Mouse (Mus musculus): ENCODE measurements around the gene Ankrd1.

Ankrd1 gene

DNA sequence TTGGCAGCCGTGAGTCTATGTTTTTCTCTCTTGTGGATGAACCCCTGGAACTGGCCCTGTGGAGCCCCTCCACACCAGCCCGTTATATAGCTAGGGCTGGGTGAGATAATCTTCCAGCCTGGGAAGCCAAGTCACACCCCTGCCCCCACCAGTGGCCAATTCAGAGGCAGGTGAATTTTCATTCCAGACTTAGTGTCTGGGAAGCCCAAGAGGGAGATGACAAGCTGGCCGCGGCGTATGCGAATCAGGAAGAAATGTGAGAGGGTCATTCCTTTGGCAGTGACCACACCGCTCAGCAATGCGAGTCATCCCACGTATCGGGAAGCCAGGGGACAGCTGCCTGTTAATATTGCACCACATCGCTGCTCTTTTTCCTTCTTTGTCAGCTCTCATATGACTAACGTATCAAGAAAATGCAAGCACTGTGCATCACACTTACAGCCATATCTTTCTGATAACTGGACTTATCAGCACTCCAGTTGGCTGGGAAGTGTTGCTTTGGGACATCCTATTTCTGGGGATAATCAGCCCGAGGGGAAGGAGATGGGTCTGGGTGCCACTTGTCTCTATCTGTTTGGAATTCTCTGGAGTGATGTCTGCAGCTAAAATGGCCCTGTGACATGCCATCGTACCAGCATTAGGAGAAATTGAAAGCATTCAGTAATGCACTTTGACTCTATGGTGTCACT lies at the start of gene Ankrd1:
Ankrd1 (minus strand) TSS at position 317 of the 689 bp plus-strand sequence.
- ATAC-seq (ENCODE audit: insufficient number of reproducible peaks, low FRiP score, low TSS enrichment): no peak

- no peak for ATAC-seq (ENCODE audit: insufficient number of reproducible peaks, low FRiP score, low TSS enrichment)
Measured at GRCm38 (mm10) chr19:36169101-36169500, 49.2 kb upstream of the Ankrd1 start.

GRCm38 (mm10) chr19:36168121-36168520 lies 48.2 kb upstream of the Ankrd1 start:
- ATAC-seq (ENCODE audit: insufficient number of reproducible peaks, low FRiP score, low TSS enrichment): no peak

DNA sequence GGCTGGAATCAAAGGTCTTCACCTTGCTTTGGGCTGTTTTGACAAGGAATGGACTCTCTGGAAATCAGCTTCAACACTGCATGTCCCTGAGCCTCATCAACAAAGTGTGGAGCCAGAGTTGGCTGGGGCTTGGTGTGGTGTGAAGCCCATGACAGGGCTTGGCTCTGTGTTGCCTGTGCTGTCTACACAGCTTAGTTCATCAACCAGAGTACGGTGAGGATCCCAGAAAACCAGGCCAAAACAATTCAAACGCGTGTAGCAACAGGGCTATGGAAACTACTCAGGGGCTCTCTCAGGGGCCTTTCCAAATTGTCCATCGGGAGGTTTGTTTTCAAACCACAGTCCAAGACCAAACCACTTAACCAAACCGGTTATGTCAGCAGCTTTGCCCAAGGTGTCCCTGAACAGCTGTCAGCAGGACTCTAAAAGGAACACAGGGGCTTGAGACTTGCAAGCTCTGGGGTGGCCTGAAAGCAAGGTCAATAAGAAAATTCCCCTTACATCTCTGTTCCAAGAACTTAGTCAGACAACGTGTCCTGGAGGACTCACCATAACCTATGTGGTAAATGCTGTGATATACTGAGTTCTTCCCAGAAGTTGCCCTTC lies 47.5 kb upstream of the Ankrd1 start:
- ATAC-seq (ENCODE audit: insufficient number of reproducible peaks, low FRiP score, low TSS enrichment): no peak

DNA sequence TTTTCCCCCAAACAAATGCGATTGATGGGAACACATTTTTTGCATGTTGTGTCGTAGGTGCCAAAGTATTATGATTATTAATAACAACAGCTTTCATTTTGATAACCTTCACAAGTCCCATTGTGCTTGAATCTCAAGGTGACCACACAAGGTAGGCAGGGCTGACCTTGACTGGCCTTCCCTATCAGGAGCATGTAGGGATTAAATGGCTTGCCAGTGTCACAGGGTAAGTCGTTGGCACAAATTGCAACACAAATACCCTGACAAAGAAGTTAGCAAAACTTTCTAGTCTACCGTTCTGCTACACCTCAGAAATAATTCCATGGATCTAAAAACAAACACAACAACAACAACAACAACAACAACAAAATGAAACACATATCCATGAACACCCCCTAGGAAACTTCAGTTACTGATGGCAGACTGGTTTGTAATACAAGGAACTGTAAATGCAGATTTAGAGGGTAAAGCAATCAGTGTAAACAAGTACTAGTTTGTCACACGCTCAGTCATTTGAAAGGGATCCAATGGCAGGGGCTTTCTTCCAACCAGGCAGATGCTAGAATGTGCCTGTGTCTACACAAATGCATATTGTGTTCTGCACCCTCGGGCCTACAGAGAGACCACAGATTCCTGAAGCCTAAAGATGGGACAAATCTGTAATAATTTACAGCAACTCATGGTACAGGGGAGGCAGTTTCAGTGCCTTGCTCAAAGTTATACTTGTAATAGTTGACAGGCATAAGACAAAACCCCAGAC lies 46.7 kb upstream of the Ankrd1 start:
- no peak for ATAC-seq (ENCODE audit: insufficient number of reproducible peaks, low FRiP score, low TSS enrichment)

- ATAC-seq (ENCODE audit: insufficient number of reproducible peaks, low FRiP score, low TSS enrichment): no peak
Measured at GRCm38 (mm10) chr19:36165351-36165750, 45.5 kb upstream of the Ankrd1 start.

- ATAC-seq (ENCODE audit: insufficient number of reproducible peaks, low FRiP score, low TSS enrichment): no peak
Measured at GRCm38 (mm10) chr19:36150241-36151007, 30.5 kb upstream of the Ankrd1 start.

DNA sequence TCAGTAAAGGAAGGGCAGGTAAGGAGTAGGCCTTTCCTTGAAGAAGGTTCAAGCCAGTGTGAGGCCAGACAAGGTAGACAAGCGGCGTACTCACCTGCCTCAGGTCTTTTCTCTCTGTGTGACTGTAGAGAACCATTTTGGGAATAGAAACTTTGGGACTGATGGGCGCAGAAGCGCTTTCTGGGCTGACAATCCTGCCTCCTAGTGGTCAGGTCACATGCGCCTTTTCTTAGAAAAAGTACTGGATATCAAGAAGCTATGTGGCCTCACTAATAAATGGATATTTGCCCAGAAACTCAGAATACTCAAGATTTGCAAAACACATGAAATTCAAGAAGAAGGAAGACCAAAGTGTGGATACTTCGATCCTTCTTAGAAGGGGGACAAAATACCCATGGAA lies 28.7 kb upstream of the Ankrd1 start:
- no peak for ATAC-seq (ENCODE audit: insufficient number of reproducible peaks, low FRiP score, low TSS enrichment)

- ATAC-seq (ENCODE audit: insufficient number of reproducible peaks, low FRiP score, low TSS enrichment): no peak
Measured at GRCm38 (mm10) chr19:36143571-36143970, 23.7 kb upstream of the Ankrd1 start.

GRCm38 (mm10) chr19:36133731-36134130 lies 13.8 kb upstream of the Ankrd1 start:
- no peak for ATAC-seq (ENCODE audit: insufficient number of reproducible peaks, low FRiP score, low TSS enrichment)

DNA sequence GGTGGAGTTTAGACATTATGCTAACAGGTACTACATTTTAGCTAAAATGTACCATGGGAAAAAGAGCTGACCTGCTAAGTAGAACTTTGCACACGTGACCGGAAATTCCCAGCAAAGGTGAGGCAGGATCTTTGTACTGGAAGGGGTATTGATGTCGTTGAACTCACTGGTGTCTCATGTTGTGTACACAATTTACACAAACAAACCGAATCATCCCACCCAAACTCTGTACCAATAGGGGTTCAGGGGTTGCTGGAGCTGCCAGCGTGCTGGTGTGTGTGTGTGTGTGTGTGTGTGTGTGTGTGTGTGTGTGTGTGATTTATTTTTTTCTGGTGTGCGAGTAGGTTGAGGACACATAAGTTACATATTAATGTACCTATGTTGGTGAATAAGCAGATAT lies 13.2 kb upstream of the Ankrd1 start:
- no peak for ATAC-seq (ENCODE audit: insufficient number of reproducible peaks, low FRiP score, low TSS enrichment)

DNA sequence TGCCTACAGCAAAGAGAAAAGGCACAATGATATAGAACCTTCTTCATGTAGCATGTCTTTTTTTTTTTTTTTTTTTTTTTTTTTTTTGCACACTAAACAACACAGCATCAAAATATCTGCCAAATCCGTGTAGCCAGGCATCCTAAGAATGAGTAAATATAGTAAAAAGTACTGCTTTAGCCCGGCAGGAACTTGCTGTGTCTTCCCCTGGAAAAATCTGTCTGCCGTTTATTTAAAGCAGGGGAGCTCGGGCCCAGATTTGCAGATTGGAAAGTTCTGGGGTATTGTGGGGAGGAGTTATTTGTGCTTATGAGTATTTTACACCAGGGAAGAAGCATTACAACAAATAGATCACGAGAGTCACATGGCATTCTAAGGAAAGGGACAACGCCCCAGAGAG lies 12.1 kb upstream of the Ankrd1 start:
- ATAC-seq (ENCODE audit: insufficient number of reproducible peaks, low FRiP score, low TSS enrichment): no peak

GRCm38 (mm10) chr19:36130181-36130580 lies 10.3 kb upstream of the Ankrd1 start:
- no peak for ATAC-seq (ENCODE audit: insufficient number of reproducible peaks, low FRiP score, low TSS enrichment)

DNA sequence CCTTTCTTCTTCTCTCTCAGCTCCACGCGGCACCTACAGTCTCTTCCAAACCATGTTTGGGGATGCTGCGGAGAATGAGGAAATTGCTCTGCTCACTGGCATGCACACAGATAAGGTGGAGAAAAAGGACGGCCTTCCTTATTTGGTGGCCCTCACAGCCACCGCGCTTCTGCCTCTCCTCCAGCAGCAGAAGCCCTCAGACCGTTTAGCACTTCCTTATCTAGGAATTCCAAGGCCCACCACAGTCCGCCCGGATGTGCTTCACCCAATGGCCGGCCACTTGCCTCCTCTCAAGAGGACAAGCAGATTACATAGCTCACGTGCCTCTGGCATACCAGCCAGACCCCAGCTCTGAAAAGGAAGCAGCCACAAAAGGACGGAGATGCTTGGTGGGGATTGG lies 9.7 kb upstream of the Ankrd1 start:
- ATAC-seq (ENCODE audit: insufficient number of reproducible peaks, low FRiP score, low TSS enrichment): no peak

DNA sequence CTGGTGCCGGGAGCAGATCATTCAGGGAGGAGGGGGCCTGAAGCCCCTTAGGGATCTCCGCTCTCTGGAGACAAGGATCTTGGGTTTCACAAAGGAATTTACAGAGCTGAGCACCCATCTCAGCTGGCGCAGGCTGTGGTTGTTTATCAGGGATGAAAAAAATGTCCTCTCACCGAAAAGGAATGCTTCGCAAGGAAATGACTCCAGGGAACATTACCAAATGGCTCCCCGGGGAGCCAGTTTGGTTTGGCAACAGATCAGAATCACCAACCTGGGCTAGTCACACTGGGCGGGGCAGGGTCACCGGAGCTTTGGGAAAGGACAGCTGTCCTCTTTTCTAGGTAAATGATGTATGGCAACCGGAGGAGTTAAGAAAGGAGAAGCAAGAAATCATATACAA lies 9.3 kb upstream of the Ankrd1 start:
- ATAC-seq (ENCODE audit: insufficient number of reproducible peaks, low FRiP score, low TSS enrichment): no peak

DNA sequence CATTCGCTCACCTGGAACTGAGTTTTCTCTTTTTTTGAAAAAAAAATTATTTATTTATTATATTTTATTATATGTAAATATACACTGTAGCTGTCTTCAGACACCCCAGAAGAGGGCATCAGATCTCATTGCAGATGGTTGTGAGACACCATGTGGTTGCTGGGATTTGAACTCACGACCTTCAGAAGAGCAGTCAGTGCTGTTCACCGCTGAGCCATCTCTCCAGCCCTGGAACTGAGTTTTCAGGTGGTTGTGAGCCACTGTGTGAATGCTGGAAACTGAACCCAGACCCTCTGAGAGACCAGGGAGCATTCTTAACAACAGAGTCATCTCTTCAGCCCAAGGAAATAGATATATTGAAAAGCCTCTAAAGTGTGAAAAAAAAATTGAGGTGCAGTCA lies 8.5 kb upstream of the Ankrd1 start:
- no peak for ATAC-seq (ENCODE audit: insufficient number of reproducible peaks, low FRiP score, low TSS enrichment)

GRCm38 (mm10) chr19:36124203-36124602 lies 4.3 kb upstream of the Ankrd1 start:
- ATAC-seq (ENCODE audit: insufficient number of reproducible peaks, low FRiP score, low TSS enrichment): no peak

GRCm38 (mm10) chr19:36119219-36119618 lies 680 bp downstream of the Ankrd1 start:
- no peak for ATAC-seq (ENCODE audit: insufficient number of reproducible peaks, low FRiP score, low TSS enrichment)

- no peak for ATAC-seq (ENCODE audit: insufficient number of reproducible peaks, low FRiP score, low TSS enrichment)
Measured at GRCm38 (mm10) chr19:36116185-36116584, 3.7 kb downstream of the Ankrd1 start.

GRCm38 (mm10) chr19:36112007-36112406 lies 7.9 kb downstream of the Ankrd1 start:
- ATAC-seq (ENCODE audit: insufficient number of reproducible peaks, low FRiP score, low TSS enrichment): no peak
